Mouse (Mus musculus): ENCODE results near the gene Tmem233.

GRCm38 (mm10) chr5:116019371-116019770 is 63.7 kb downstream of the Tmem233 start:
- TF ChIP-seq CTCF (IDR thresholded peaks at IDR 0.05; ENCODE audit: low read depth), result no peak
- TF ChIP-seq EP300 (IDR thresholded peaks at IDR 0.05; ENCODE audit: low read depth), result no peak
